Mouse (Mus musculus) thymus, adult 2 months (tissue): Measurements from ENCODE around the gene Kif23.

Source experiments
- CTCF ChIP-seq: fragments of 200-500 bp; IDR thresholded peaks from 2 replicates; pipeline ENCODE4 v1.5.1; 2012; ENCODE audit warnings: mild to moderate bottlenecking, control low read depth, low read length, moderate library complexity, borderline replicate concordance; ENCODE audit not compliant: control insufficient read depth, poor library complexity, insufficient read depth; ENCODE audit errors: extremely low read depth
- POLR2A ChIP-seq: fragments of 200-500 bp; IDR thresholded peaks from 2 replicates; pipeline ENCODE4 v1.6.1; 2012; ENCODE audit warnings: mild to moderate bottlenecking, low read length, control low read depth, moderate library complexity; ENCODE audit not compliant: control insufficient read depth, poor library complexity, insufficient read depth; ENCODE audit errors: extremely low read depth

DNA sequence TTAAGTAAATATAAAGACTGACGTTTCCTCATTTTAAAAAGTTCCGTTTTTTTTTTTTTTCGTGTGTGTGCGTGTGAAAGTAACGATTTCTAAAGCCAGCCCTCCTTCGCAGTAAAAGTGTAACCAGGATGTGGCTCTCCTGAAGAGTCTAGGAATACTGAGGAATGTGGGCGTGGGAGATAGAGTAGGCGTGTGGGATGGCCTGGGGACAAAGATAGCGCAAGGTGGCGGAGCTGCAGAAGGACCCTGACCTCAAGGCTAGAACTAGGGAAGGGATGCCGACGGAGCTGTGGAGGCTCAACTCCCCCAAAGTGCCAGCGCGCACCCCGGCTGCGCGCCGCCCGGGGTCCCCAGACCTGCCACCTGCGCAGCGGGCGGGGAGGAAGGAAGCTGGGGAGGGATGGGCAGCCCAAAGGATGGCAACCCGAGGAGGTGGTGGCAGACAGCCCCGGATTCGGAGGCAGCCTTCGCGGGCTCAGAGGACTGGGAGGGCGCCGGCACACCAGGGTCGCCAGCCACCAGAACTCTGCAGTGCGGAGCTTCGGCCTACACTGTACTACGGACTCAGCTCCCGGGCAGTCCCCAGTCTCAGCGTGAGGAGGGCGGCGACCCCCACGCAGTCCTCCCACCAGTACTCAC is 482 bp downstream of the Kif23 start:
- TF ChIP-seq CTCF: no peak
- no peak for TF ChIP-seq POLR2A
